Mouse (Mus musculus) testis, adult 2 months (tissue): Measurements from ENCODE around the gene Tle4.

Source experiments
- CTCF ChIP-seq: fragments of 200-500 bp; IDR thresholded peaks from 2 replicates; pipeline ENCODE4 v1.5.1; 2012; ENCODE audit warnings: low read depth, mild to moderate bottlenecking, inconsistent platforms, low read length, moderate library complexity; ENCODE audit not compliant: control insufficient read depth, insufficient read depth, insufficient replicate concordance
- POLR2A ChIP-seq: fragments of 200-500 bp; IDR thresholded peaks from 2 replicates; pipeline ENCODE4 v1.6.1; 2012; ENCODE audit warnings: low read depth, mild to moderate bottlenecking, inconsistent platforms, low read length, moderate library complexity; ENCODE audit not compliant: control insufficient read depth

DNA sequence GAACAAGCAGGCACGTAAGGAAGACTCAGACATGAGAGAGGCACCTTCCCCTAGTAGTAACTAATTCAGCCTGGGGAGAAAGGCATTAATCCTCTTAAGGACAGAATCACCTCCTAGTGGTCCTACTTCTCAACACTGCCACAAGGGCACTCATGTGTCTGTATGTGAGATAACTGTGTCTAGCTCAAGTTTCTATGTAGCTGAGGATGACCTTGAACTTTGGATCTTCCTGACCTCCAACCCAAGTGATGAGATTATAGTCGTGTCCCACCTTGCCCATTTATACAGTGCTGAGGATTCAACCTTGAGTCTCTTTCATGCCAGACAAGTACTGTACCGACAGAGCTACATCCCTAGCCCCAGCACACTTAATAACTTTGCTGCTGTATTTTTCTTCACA lies 46.9 kb upstream of the Tle4 start:
- TF ChIP-seq POLR2A (no peak), CTCF (no peak)
